Mouse (Mus musculus) intestine, postnatal 0 days (tissue): ENCODE measurements around the gene Scn3b. TPM values are rescaled to one million over a fixed set of nuclear protein-coding genes. Genes with fewer than 3 reads are reported as not detected.

Experiments
- ATAC-seq: fragments of 200-750 bp; cut with Nextera tagmentation; 2 replicates; pipeline ENCODE4 v1.8.0; 2017; ENCODE audit warnings: mild to moderate bottlenecking, moderate TSS enrichment, moderate library complexity
- H3K27ac ChIP-seq: fragments of 300-500 bp; sonication (generic); 2 replicates; pipeline ENCODE4 v1.5.1; 2014; ENCODE audit warnings: mild to moderate bottlenecking, low read depth, low read length, moderate library complexity
- H3K27me3 ChIP-seq: fragments of 300-500 bp; sonication (generic); replicated peaks from 2 replicates; pipeline ENCODE4 v1.6.1; 2014; ENCODE audit warnings: low read length, mixed read lengths; ENCODE audit not compliant: control insufficient read depth, insufficient read depth
- H3K36me3 ChIP-seq: fragments of 300-500 bp; sonication (generic); 2 replicates; pipeline ENCODE4 v1.6.1; 2014; ENCODE audit warnings: mild to moderate bottlenecking, moderate library complexity; ENCODE audit not compliant: control insufficient read depth, insufficient read depth
- H3K4me1 ChIP-seq: fragments of 300-500 bp; sonication (generic); replicated peaks from 2 replicates; pipeline ENCODE4 v1.6.1; 2014; ENCODE audit warnings: antibody characterized with exemption, low read length, mixed read lengths; ENCODE audit not compliant: control insufficient read depth, insufficient read depth
- H3K4me2 ChIP-seq: fragments of 300-500 bp; sonication (generic); replicated peaks from 2 replicates; pipeline ENCODE4 v1.6.1; 2014; ENCODE audit warnings: low read depth, mild to moderate bottlenecking, moderate library complexity
- H3K4me3 ChIP-seq: fragments of 300-500 bp; sonication (generic); 2 replicates; pipeline ENCODE4 v1.5.1; 2014; ENCODE audit warnings: low read depth, low read length
- H3K9ac ChIP-seq: fragments of 300-500 bp; sonication (generic); 2 replicates; pipeline ENCODE4 v1.6.1; 2014; ENCODE audit warnings: mild to moderate bottlenecking, low read depth, low read length
- H3K9me3 ChIP-seq: fragments of 300-500 bp; sonication (generic); 2 replicates; pipeline ENCODE4 v1.6.1; 2016; ENCODE audit warnings: mixed run types; ENCODE audit not compliant: control insufficient read depth
- CTCF ChIP-seq: sonication (generic); IDR thresholded peaks from 2 replicates; pipeline ENCODE4 v1.5.1; 2016; ENCODE audit warnings: low read depth, mild to moderate bottlenecking, control low read depth, antibody characterized with exemption, moderate library complexity
- WGBS: fragments of 180-500 bp; shearing (Covaris S2); extraction: QIAGEN DNeasy Blood & Tissue Kit; methylation state at CpG from one replicate; pipeline ENCODE4 v1.1.7; 2014; 5-methylcytosine and 5-hydroxymethylcytosine counted together
- polyA plus RNA-seq: library from polyadenylated mRNA; unstranded; fragments of >200 nt; fragmentation: Nextera tagmentation; extraction: Ambion mirVana; gene quantifications from 2 replicates; pipeline ENCODE4 v1.2.1, GENCODE M21; 2015

Gene Scn3b
- polyA plus RNA-seq, 1 experiment from 2014 or later = 2.4 TPM

- H3K9ac ChIP-seq = no peak overlapping the region
- H3K4me3 ChIP-seq = no peak overlapping the region
- H3K27ac ChIP-seq = no peak overlapping the region
- no peaks in the 10 kb centered on the region for H3K4me1 ChIP-seq
- 96% methylated on average over 8 of the region's 8 CpGs for WGBS
- H3K4me2 ChIP-seq = no peak overlapping the region
- H3K9me3 ChIP-seq = no peaks in the 10 kb centered on the region
- no peaks in the 10 kb centered on the region for H3K27me3 ChIP-seq
- ATAC-seq = no peak
- TF ChIP-seq CTCF = no peak
- peaks cover 67% of the 10 kb centered on the region for H3K36me3 ChIP-seq
Measured at GRCm38 (mm10) chr9:40304243-40304642, 35.2 kb downstream of the Scn3b start.

GRCm38 (mm10) chr9:40307311-40307710, 38.3 kb downstream of the Scn3b start:
- Histone ChIP-seq H3K4me1 (0 out of 2 replicates have a peak, but pooled peaks cover 3% of the 10 kb centered on the region), H3K4me3 (no peak overlapping the region), H3K4me2 (no peak overlapping the region), H3K27me3 (no peaks in the 10 kb centered on the region), H3K36me3 (peaks cover 76% of the 10 kb centered on the region), H3K9me3 (no peaks in the 10 kb centered on the region), H3K9ac (no peak overlapping the region), H3K27ac (no peak overlapping the region)
- 88% methylated on average over 3 of the region's 3 CpGs for WGBS
- TF ChIP-seq CTCF = no peak
- ATAC-seq = no peak

- peaks cover 3% of the 10 kb centered on the region; the same call in 1 of the 2 replicates for H3K4me1 ChIP-seq
- peaks cover 65% of the 10 kb centered on the region for H3K36me3 ChIP-seq
- H3K27ac ChIP-seq = no peak overlapping the region
- no peaks in the 10 kb centered on the region for H3K9me3 ChIP-seq
- no peak overlapping the region for H3K4me3 ChIP-seq
- no peak for ATAC-seq
- H3K27me3 ChIP-seq = no peaks in the 10 kb centered on the region
- no peak overlapping the region for H3K9ac ChIP-seq
- no peak overlapping the region for H3K4me2 ChIP-seq
- 95% methylated on average over 6 of the region's 6 CpGs for WGBS
- TF ChIP-seq CTCF = no peak
Measured at GRCm38 (mm10) chr9:40309876-40310275, 40.9 kb downstream of the Scn3b start.

DNA sequence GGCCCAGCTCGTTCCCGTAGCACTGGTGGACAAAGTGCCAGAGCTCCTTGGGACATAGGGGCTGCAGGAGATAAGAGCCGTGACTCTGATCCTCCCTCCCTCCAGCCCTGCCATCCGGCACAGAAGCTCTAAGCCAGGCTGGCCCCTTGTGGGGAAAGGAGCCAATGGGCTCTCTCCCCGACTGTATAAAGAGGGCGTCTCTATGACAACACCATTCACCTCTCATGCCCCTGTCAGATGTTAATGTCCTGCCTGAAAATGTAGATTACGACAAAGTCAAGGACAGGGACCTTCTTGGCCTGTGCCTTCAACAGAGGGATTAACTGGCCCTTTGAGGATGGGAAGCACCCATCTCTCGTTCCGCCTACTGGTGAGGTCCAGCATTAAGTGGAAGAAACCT, 42.8 kb downstream of the Scn3b start:
- peak; percentile 12; the same call in 1 of the 2 replicates for ATAC-seq
- H3K4me2 ChIP-seq = no peak overlapping the region
- no peak overlapping the region for H3K4me3 ChIP-seq
- no peaks in the 10 kb centered on the region for H3K9me3 ChIP-seq
- H3K27me3 ChIP-seq = no peaks in the 10 kb centered on the region
- H3K36me3 ChIP-seq = peaks cover 47% of the 10 kb centered on the region
- peak; percentile 19 for TF ChIP-seq CTCF
- WGBS = 67% methylated on average over 9 of the region's 9 CpGs
- no peak overlapping the region for H3K9ac ChIP-seq
- H3K4me1 ChIP-seq = peaks cover 6% of the 10 kb centered on the region; the same call in 1 of the 2 replicates
- peak overlapping the region; percentile 21; the same call in 1 of the 2 replicates for H3K27ac ChIP-seq

GRCm38 (mm10) chr9:40316865-40317660, 48.0 kb downstream of the Scn3b start:
- WGBS = 84% methylated on average over 9 of the region's 9 CpGs
- ATAC-seq = no peak
- peaks cover 13% of the 10 kb centered on the region; the same call in 1 of the 2 replicates for H3K4me1 ChIP-seq
- H3K27me3 ChIP-seq = no peaks in the 10 kb centered on the region
- H3K9ac ChIP-seq = no peak overlapping the region
- H3K36me3 ChIP-seq = peaks cover 13% of the 10 kb centered on the region
- no peak for TF ChIP-seq CTCF
- H3K4me2 ChIP-seq = no peak overlapping the region
- no peaks in the 10 kb centered on the region for H3K9me3 ChIP-seq
- no peak overlapping the region for H3K4me3 ChIP-seq
- H3K27ac ChIP-seq = no peak overlapping the region

DNA sequence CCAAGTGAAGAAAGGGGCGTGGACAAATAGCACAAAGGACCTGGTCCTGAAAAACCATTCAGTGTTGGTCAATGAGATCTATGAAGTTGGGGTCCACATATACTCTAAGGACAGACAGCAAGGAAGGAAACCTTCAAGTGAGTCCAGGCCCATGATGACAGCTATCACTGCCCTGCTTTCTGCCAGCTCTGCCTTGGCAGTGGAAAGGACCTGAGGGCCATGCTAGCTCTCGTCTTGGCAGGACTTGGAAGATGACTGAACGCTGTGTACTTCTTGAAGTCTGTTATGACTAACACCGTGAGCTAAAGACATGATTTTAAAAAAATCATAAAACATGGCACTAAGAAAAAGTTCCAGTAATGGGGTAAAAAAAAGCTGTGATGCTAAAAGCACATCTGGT, 48.7 kb downstream of the Scn3b start:
- no peaks in the 10 kb centered on the region for H3K9me3 ChIP-seq
- H3K36me3 ChIP-seq = peaks cover 13% of the 10 kb centered on the region
- H3K27ac ChIP-seq = no peak overlapping the region
- 89% methylated on average over 4 of the region's 4 CpGs for WGBS
- no peaks in the 10 kb centered on the region for H3K27me3 ChIP-seq
- ATAC-seq = no peak
- H3K9ac ChIP-seq = no peak overlapping the region
- TF ChIP-seq CTCF = no peak
- no peak overlapping the region for H3K4me2 ChIP-seq
- peaks cover 13% of the 10 kb centered on the region; the same call in 1 of the 2 replicates for H3K4me1 ChIP-seq
- no peak overlapping the region for H3K4me3 ChIP-seq
